Mouse (Mus musculus): ENCODE results near the gene Hist1h2bn. TPM values are rescaled to one million over a fixed set of nuclear protein-coding genes. Genes with fewer than 3 reads are reported as not detected.
A peak's percentile ranks its signal among the peaks of the same experiment; 100 is the strongest.
"Not testable (repeated sequence)": the region's sequence is repeated elsewhere in the genome, so short reads cannot be mapped to it uniquely, and the experiment has no call there.

The Hist1h2bn gene
- polyA plus RNA-seq, 1 experiment = 213 TPM

- no peak for DNase-seq
Measured at GRCm38 (mm10) chr13:21751417-21751816, 2.5 kb upstream of the Hist1h2bn start.

DNA sequence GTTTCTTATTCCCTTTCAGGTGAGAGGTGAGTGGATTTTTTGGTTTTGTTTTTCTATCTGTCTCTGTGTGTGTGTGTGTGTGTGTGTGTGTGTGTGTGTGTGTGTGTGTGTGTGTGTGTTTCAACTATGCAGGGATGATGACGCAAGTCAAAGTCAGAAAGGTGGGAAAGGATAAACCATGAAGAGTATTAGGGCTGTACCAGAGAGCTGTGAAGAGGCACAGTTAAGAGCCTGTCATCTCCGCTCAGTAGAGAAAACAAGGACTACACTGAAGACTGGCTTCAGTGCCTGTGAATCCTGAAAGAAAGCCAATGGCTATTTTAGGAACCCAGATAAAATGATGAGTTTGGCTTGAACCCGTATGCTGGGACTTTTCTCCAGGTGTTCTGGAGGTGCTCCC lies 2.1 kb upstream of the Hist1h2bn start:
- 84% methylated on average over 3 of the region's 3 CpGs for WGBS

More at GRCm38 (mm10) chr13:21751417-21751816, 2.5 kb upstream of the Hist1h2bn start:
- Histone ChIP-seq H3K4me3 (ENCODE audit: control insufficient read depth, insufficient read depth, low read length) (no peak overlapping the region), H3K36me3 (ENCODE audit: control insufficient read depth, insufficient read depth, low read length) (no peaks in the 10 kb centered on the region), H3K4me1 (replicated peaks; ENCODE audit: control insufficient read depth, insufficient read depth, low read length) (peaks cover 7% of the 10 kb centered on the region), H3K27me3 (ENCODE audit: control insufficient read depth, insufficient read depth, low read length) (no peaks in the 10 kb centered on the region), H3K27ac (ENCODE audit: control insufficient read depth, insufficient read depth, low read length) (no peak overlapping the region)
- TF ChIP-seq POLR2A (IDR thresholded peaks at IDR 0.05; ENCODE audit: control insufficient read depth, extremely low read depth, insufficient read depth, low read length, poor library complexity) = no peak
- no peak for TF ChIP-seq CTCF (IDR thresholded peaks at IDR 0.05; ENCODE audit: borderline replicate concordance, control insufficient read depth, extremely low read depth, insufficient read depth, low read length, poor library complexity)

GRCm38 (mm10) chr13:21752356-21752755 lies 1.6 kb upstream of the Hist1h2bn start:
- DNase-seq = no peak
- Histone ChIP-seq H3K4me1 (replicated peaks; ENCODE audit: control insufficient read depth, insufficient read depth, low read length) (peaks cover 7% of the 10 kb centered on the region), H3K4me3 (ENCODE audit: control insufficient read depth, insufficient read depth, low read length) (no peak overlapping the region), H3K27me3 (ENCODE audit: control insufficient read depth, insufficient read depth, low read length) (no peaks in the 10 kb centered on the region), H3K36me3 (ENCODE audit: control insufficient read depth, insufficient read depth, low read length) (no peaks in the 10 kb centered on the region), H3K27ac (ENCODE audit: control insufficient read depth, insufficient read depth, low read length) (peak overlapping the region; percentile 7; the same call in 1 of the 2 replicates)
- WGBS = 54% methylated on average over 3 of the region's 3 CpGs
- TF ChIP-seq CTCF (IDR thresholded peaks at IDR 0.05; ENCODE audit: borderline replicate concordance, control insufficient read depth, extremely low read depth, insufficient read depth, low read length, poor library complexity) (no peak), POLR2A (IDR thresholded peaks at IDR 0.05; ENCODE audit: control insufficient read depth, extremely low read depth, insufficient read depth, low read length, poor library complexity) (no peak)

More for the DNA sequence above, 2.1 kb upstream of the Hist1h2bn start:
- Histone ChIP-seq H3K36me3 (ENCODE audit: control insufficient read depth, insufficient read depth, low read length) (no peaks in the 10 kb centered on the region), H3K27me3 (ENCODE audit: control insufficient read depth, insufficient read depth, low read length) (no peaks in the 10 kb centered on the region), H3K4me3 (ENCODE audit: control insufficient read depth, insufficient read depth, low read length) (no peak overlapping the region), H3K27ac (ENCODE audit: control insufficient read depth, insufficient read depth, low read length) (no peak overlapping the region; the same call in 1 of the 2 replicates), H3K4me1 (replicated peaks; ENCODE audit: control insufficient read depth, insufficient read depth, low read length) (peaks cover 7% of the 10 kb centered on the region)
- no peak for DNase-seq
- TF ChIP-seq POLR2A (IDR thresholded peaks at IDR 0.05; ENCODE audit: control insufficient read depth, extremely low read depth, insufficient read depth, low read length, poor library complexity) = no peak
- TF ChIP-seq CTCF (IDR thresholded peaks at IDR 0.05; ENCODE audit: borderline replicate concordance, control insufficient read depth, extremely low read depth, insufficient read depth, low read length, poor library complexity) = no peak

DNA sequence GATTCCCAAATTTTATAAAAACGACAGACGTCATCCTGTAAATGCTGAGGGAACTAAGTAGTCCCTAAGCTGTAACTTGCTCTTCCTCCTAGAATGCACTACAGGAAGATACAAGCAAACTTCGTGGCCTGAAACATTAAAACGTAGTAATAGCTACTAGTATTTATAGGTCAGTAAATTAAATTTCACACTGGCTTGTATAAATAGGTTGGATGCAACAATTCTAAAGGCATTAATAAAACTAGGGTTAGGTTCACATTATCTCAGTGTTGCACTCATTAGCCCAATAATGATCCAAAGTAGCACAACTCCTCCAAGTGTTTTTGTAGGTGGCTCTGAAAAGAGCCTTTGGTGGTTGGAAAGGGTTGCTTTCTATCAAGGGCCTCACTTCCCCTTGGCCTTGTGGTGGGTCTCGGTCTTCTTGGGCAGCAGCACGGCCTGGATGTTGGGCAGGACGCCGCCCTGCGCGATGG lies 836 bp upstream of the Hist1h2bn start:
- no peaks in the 10 kb centered on the region for H3K27me3 ChIP-seq (ENCODE audit: control insufficient read depth, insufficient read depth, low read length)
- DNase-seq = no peak
- peaks cover 5% of the 10 kb centered on the region; the same call in 1 of the 2 replicates for H3K4me1 ChIP-seq (replicated peaks; ENCODE audit: control insufficient read depth, insufficient read depth, low read length)
- TF ChIP-seq POLR2A (IDR thresholded peaks at IDR 0.05; ENCODE audit: control insufficient read depth, extremely low read depth, insufficient read depth, low read length, poor library complexity) (no peak), CTCF (IDR thresholded peaks at IDR 0.05; ENCODE audit: borderline replicate concordance, control insufficient read depth, extremely low read depth, insufficient read depth, low read length, poor library complexity) (no peak)
- no peaks in the 10 kb centered on the region for H3K36me3 ChIP-seq (ENCODE audit: control insufficient read depth, insufficient read depth, low read length)
- peak overlapping the region; percentile 94 for H3K27ac ChIP-seq (ENCODE audit: control insufficient read depth, insufficient read depth, low read length)
- peak overlapping the region; percentile 69 for H3K4me3 ChIP-seq (ENCODE audit: control insufficient read depth, insufficient read depth, low read length)
- 4% methylated on average over 10 of the region's 10 CpGs for WGBS

DNA sequence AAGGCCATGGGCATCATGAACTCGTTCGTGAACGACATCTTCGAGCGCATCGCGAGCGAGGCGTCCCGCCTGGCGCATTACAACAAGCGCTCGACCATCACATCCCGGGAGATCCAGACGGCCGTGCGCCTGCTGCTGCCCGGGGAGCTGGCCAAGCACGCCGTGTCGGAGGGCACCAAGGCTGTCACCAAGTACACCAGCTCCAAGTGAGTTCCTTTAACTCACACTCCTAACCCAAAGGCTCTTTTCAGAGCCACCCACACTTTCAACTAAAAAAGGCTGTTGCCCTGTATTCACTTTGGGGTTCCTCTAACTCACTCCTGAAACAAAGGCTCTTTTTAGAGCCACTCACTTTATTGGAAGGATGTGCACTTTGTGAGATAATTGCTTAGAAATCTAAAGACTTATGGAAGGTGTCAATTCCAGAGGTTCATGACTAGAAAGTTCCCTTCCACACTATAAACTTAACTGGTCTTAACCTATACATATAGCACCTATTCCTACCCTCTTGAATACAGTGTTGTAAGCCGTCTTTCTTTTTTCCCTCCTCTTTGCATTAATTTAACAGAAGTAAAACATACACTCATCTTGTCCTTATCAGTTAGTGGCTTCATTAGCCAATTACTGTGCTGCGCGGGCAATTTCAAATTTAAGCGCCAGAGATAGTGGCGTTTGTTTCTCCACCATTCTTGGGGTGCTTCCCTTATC lies 525 bp downstream of the Hist1h2bn start:
- H3K27ac ChIP-seq (ENCODE audit: control insufficient read depth, insufficient read depth, low read length) = peak overlapping the region; percentile 90
- H3K27me3 ChIP-seq (ENCODE audit: control insufficient read depth, insufficient read depth, low read length); H3K36me3 ChIP-seq (ENCODE audit: control insufficient read depth, insufficient read depth, low read length); H3K4me1 ChIP-seq (replicated peaks; ENCODE audit: control insufficient read depth, insufficient read depth, low read length): not testable (repeated sequence)
- under 1% methylated on average over 25 of the region's 26 CpGs for WGBS
- H3K4me3 ChIP-seq (ENCODE audit: control insufficient read depth, insufficient read depth, low read length) = peak overlapping the region; percentile 49
- DNase-seq = peak; percentile 42

DNA sequence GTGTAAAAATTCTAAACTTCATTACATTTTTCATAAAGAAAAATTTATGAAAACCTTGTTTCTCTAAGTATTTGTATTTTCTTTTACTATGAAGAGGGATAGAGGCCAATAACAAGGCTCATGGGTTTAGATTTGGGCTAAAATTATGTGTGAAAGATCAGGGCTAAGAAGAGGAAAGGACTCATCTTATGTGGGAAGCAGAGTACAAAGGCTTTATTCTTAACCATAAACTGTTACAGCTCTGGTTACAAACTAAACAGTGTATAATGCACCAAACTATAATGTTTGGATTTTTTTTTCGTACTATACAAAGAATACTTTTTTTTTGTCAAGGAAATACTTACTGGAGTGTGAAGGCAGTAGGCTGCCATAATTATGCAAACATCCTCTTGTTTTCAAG lies 1.8 kb downstream of the Hist1h2bn start:
- H3K36me3 ChIP-seq (ENCODE audit: control insufficient read depth, insufficient read depth, low read length) = no peaks in the 10 kb centered on the region
- no peak for DNase-seq
- H3K4me3 ChIP-seq (ENCODE audit: control insufficient read depth, insufficient read depth, low read length) = no peak overlapping the region
- peaks cover 3% of the 10 kb centered on the region; the same call in 1 of the 2 replicates for H3K4me1 ChIP-seq (replicated peaks; ENCODE audit: control insufficient read depth, insufficient read depth, low read length)
- no peak overlapping the region for H3K27ac ChIP-seq (ENCODE audit: control insufficient read depth, insufficient read depth, low read length)
- WGBS = 70% methylated on average over 1 of the region's 1 CpGs
- TF ChIP-seq CTCF (IDR thresholded peaks at IDR 0.05; ENCODE audit: borderline replicate concordance, control insufficient read depth, extremely low read depth, insufficient read depth, low read length, poor library complexity) = no peak
- TF ChIP-seq POLR2A (IDR thresholded peaks at IDR 0.05; ENCODE audit: control insufficient read depth, extremely low read depth, insufficient read depth, low read length, poor library complexity) = no peak
- H3K27me3 ChIP-seq (ENCODE audit: control insufficient read depth, insufficient read depth, low read length) = no peaks in the 10 kb centered on the region

Measured in thymus, adult 2 months (tissue).